Mouse (Mus musculus): Measurements from ENCODE around the gene Prim1. TPM values are rescaled to one million over a fixed set of nuclear protein-coding genes. Genes with fewer than 3 reads are reported as not detected.
"Not testable (repeated sequence)": the region's sequence is repeated elsewhere in the genome, so short reads cannot be mapped to it uniquely, and the experiment has no call there.

The Prim1 gene
- polyA plus RNA-seq, 1 experiment, result 25.4 TPM

GRCm38 (mm10) chr10:128039858-128040257 is 24.9 kb downstream of the Prim1 start:
- no peak for DNase-seq (ENCODE audit: low read depth)
- TF ChIP-seq CTCF (IDR thresholded peaks at IDR 0.05; ENCODE audit: borderline replicate concordance, extremely low read depth, insufficient read depth, insufficient read length) (no peak), POLR2A (IDR thresholded peaks at IDR 0.05; ENCODE audit: borderline replicate concordance, extremely low read depth, insufficient read depth, insufficient read length, poor library complexity, severe bottlenecking) (no peak)

- DNase-seq (ENCODE audit: low read depth), result no peak
- no peak for TF ChIP-seq CTCF (IDR thresholded peaks at IDR 0.05; ENCODE audit: borderline replicate concordance, extremely low read depth, insufficient read depth, insufficient read length)
- no peak for TF ChIP-seq POLR2A (IDR thresholded peaks at IDR 0.05; ENCODE audit: borderline replicate concordance, extremely low read depth, insufficient read depth, insufficient read length, poor library complexity, severe bottlenecking)
These were observed 25.3 kb downstream of the Prim1 start for GRCm38 (mm10) chr10:128040293-128040692.

- TF ChIP-seq POLR2A (IDR thresholded peaks at IDR 0.05; ENCODE audit: borderline replicate concordance, extremely low read depth, insufficient read depth, insufficient read length, poor library complexity, severe bottlenecking), result no peak
- no peak for TF ChIP-seq CTCF (IDR thresholded peaks at IDR 0.05; ENCODE audit: borderline replicate concordance, extremely low read depth, insufficient read depth, insufficient read length)
These were observed 26.7 kb downstream of the Prim1 start for GRCm38 (mm10) chr10:128041636-128042035.

GRCm38 (mm10) chr10:128042466-128042865 is 27.5 kb downstream of the Prim1 start:
- TF ChIP-seq POLR2A (IDR thresholded peaks at IDR 0.05; ENCODE audit: borderline replicate concordance, extremely low read depth, insufficient read depth, insufficient read length, poor library complexity, severe bottlenecking), result no peak
- TF ChIP-seq CTCF (IDR thresholded peaks at IDR 0.05; ENCODE audit: borderline replicate concordance, extremely low read depth, insufficient read depth, insufficient read length), result no peak
- no peak for DNase-seq (ENCODE audit: low read depth)

More at GRCm38 (mm10) chr10:128041636-128042035, 26.7 kb downstream of the Prim1 start:
- no peak for DNase-seq (ENCODE audit: low read depth)

GRCm38 (mm10) chr10:128043041-128043835 is 28.3 kb downstream of the Prim1 start:
- no peak for TF ChIP-seq POLR2A (IDR thresholded peaks at IDR 0.05; ENCODE audit: borderline replicate concordance, extremely low read depth, insufficient read depth, insufficient read length, poor library complexity, severe bottlenecking)
- no peak for TF ChIP-seq CTCF (IDR thresholded peaks at IDR 0.05; ENCODE audit: borderline replicate concordance, extremely low read depth, insufficient read depth, insufficient read length)
- no peak for DNase-seq (ENCODE audit: low read depth)

- no peak for DNase-seq (ENCODE audit: low read depth)
- no peak for TF ChIP-seq CTCF (IDR thresholded peaks at IDR 0.05; ENCODE audit: borderline replicate concordance, extremely low read depth, insufficient read depth, insufficient read length)
- no peak for TF ChIP-seq POLR2A (IDR thresholded peaks at IDR 0.05; ENCODE audit: borderline replicate concordance, extremely low read depth, insufficient read depth, insufficient read length, poor library complexity, severe bottlenecking)
These were observed 33.2 kb downstream of the Prim1 start for GRCm38 (mm10) chr10:128048157-128048556.

GRCm38 (mm10) chr10:128049741-128050140 is 34.8 kb downstream of the Prim1 start:
- no peak for DNase-seq (ENCODE audit: low read depth)
- TF ChIP-seq CTCF (IDR thresholded peaks at IDR 0.05; ENCODE audit: borderline replicate concordance, extremely low read depth, insufficient read depth, insufficient read length), result no peak
- TF ChIP-seq POLR2A (IDR thresholded peaks at IDR 0.05; ENCODE audit: borderline replicate concordance, extremely low read depth, insufficient read depth, insufficient read length, poor library complexity, severe bottlenecking), result no peak

- no peak for DNase-seq (ENCODE audit: low read depth)
- no peak for TF ChIP-seq POLR2A (IDR thresholded peaks at IDR 0.05; ENCODE audit: borderline replicate concordance, extremely low read depth, insufficient read depth, insufficient read length, poor library complexity, severe bottlenecking)
- no peak for TF ChIP-seq CTCF (IDR thresholded peaks at IDR 0.05; ENCODE audit: borderline replicate concordance, extremely low read depth, insufficient read depth, insufficient read length)
These were observed 35.4 kb downstream of the Prim1 start for GRCm38 (mm10) chr10:128050355-128050754.

- TF ChIP-seq CTCF (IDR thresholded peaks at IDR 0.05; ENCODE audit: borderline replicate concordance, extremely low read depth, insufficient read depth, insufficient read length), result no peak
- no peak for TF ChIP-seq POLR2A (IDR thresholded peaks at IDR 0.05; ENCODE audit: borderline replicate concordance, extremely low read depth, insufficient read depth, insufficient read length, poor library complexity, severe bottlenecking)
- DNase-seq (ENCODE audit: low read depth), result no peak
These were observed 36.6 kb downstream of the Prim1 start for GRCm38 (mm10) chr10:128051589-128051988.

GRCm38 (mm10) chr10:128052136-128052535 is 37.2 kb downstream of the Prim1 start:
- not testable (repeated sequence) for DNase-seq (ENCODE audit: low read depth)

- TF ChIP-seq CTCF (IDR thresholded peaks at IDR 0.05; ENCODE audit: borderline replicate concordance, extremely low read depth, insufficient read depth, insufficient read length) (no peak), POLR2A (IDR thresholded peaks at IDR 0.05; ENCODE audit: borderline replicate concordance, extremely low read depth, insufficient read depth, insufficient read length, poor library complexity, severe bottlenecking) (no peak)
- DNase-seq (ENCODE audit: low read depth), result no peak
These were observed 38.0 kb downstream of the Prim1 start for GRCm38 (mm10) chr10:128053001-128053400.

GRCm38 (mm10) chr10:128058184-128058583 is 43.2 kb downstream of the Prim1 start:
- no peak for DNase-seq (ENCODE audit: low read depth)
- TF ChIP-seq CTCF (IDR thresholded peaks at IDR 0.05; ENCODE audit: borderline replicate concordance, extremely low read depth, insufficient read depth, insufficient read length) (no peak), POLR2A (IDR thresholded peaks at IDR 0.05; ENCODE audit: borderline replicate concordance, extremely low read depth, insufficient read depth, insufficient read length, poor library complexity, severe bottlenecking) (no peak)
